Mouse (Mus musculus) thymus, adult 2 months (tissue): ENCODE data around the gene Rest.

Experiments
- CTCF ChIP-seq: fragments of 200-500 bp; IDR thresholded peaks from 2 replicates; pipeline ENCODE4 v1.5.1; 2012; ENCODE audit warnings: mild to moderate bottlenecking, control low read depth, low read length, moderate library complexity, borderline replicate concordance; ENCODE audit not compliant: control insufficient read depth, poor library complexity, insufficient read depth; ENCODE audit errors: extremely low read depth
- POLR2A ChIP-seq: fragments of 200-500 bp; IDR thresholded peaks from 2 replicates; pipeline ENCODE4 v1.6.1; 2012; ENCODE audit warnings: mild to moderate bottlenecking, low read length, control low read depth, moderate library complexity; ENCODE audit not compliant: control insufficient read depth, poor library complexity, insufficient read depth; ENCODE audit errors: extremely low read depth

- TF ChIP-seq CTCF (no peak), POLR2A (no peak)
Measured at GRCm38 (mm10) chr5:77275950-77276349, 10.7 kb downstream of the Rest start.
